Mouse (Mus musculus): ENCODE data around the gene Meis1. TPM values are rescaled to one million over a fixed set of nuclear protein-coding genes. Genes with fewer than 3 reads are reported as not detected.

The Meis1 gene
- polyA plus RNA-seq, 1 experiment from 2014 or later: 113 TPM

DNA sequence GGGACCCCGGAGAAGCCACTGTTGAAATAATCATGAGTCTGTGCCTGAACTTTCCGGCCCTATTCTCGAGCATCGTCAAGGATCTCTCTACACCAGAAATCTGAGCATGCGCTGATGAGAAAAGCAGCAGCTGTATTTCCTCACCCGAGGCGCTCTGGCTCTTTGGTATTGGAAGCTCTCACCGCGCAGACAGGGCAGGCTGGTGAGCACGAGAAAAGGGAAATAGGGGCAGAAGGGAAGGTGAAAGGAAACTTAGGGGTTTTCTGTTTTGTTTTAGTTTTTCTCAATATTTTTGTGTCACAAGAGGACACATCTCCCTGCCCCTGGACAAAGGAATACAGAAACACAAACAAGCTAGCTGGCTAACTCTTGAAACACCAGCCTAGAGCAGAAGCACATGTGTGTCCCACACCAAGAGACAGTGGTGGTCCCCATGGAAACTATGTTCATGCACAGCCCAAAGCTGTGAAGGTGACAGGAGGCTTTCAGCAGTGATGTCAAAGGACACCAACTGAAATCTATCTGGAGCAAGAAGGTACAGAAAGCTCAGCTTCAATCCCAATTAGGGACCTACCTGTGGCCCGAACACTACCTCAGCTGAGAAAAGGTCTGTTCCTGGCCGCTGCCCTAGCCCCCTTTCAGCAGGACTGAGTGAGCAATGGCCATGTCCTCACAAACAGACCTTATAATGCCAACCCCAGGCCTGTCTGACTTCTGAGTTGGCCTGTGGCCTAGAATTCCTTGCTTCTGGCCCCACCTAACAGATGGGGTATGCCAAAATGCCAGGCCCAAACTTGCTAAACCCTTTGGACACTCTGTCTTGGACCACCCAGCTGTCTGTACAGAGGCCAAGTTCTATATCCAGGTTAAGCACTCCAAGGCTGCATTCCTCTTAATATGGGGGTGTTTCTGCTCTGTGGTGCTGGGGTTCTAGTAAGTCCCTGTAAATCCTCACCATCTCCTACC, 60.7 kb downstream of the Meis1 start:
- H3K9ac ChIP-seq: no peak overlapping the region
- no peaks in the 10 kb centered on the region for H3K27me3 ChIP-seq
- H3K36me3 ChIP-seq: no peaks in the 10 kb centered on the region
- H3K4me1 ChIP-seq: peaks cover 14% of the 10 kb centered on the region; the same call in 1 of the 2 replicates
- ATAC-seq (ENCODE audit: insufficient number of reproducible peaks, insufficient read depth, low FRiP score, low TSS enrichment): no peak
- H3K4me3 ChIP-seq: no peak overlapping the region
- peak overlapping the region; percentile 13 for H3K4me2 ChIP-seq (replicated peaks)
- H3K27ac ChIP-seq: no peak overlapping the region
- H3K9me3 ChIP-seq: no peaks in the 10 kb centered on the region
- WGBS: 60% methylated on average over 12 of the region's 12 CpGs

DNA sequence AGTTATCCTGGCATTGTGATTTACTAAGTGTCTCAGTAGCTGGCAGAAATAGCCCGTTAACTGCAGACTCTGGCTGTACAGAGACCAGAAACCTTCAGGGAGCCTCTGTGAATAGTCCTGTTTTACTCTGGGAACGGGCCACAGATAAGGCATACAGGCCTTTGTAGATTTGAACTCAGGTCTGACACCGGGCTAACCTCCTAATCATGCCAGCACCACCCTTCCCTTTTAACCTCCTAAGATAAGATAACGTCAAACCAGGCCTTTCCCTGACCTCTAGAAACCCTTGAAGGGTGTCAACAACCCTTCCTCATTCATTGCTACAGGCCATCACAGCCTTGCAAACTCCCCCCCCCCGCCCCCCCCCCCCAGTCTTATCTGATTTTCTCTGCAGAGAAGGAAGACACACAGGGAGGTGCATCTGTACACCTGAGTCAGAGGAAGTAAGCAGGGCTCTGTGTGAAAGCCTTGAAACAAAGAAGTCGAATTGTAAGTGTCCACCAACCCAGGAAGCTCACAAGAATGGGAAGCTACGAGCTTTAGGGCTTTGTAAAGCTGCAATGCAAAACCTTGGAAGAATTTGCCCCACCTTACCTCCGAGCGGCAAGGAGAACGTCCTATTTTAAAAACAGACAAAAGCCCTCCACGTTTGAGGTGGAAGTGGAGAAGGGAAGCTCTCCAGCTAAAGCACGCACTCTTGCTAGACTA, 61.5 kb downstream of the Meis1 start:
- H3K4me2 ChIP-seq (replicated peaks): peak overlapping the region; percentile 13
- H3K4me1 ChIP-seq: peaks cover 8% of the 10 kb centered on the region; the same call in 1 of the 2 replicates
- no peak overlapping the region for H3K27ac ChIP-seq
- no peaks in the 10 kb centered on the region for H3K36me3 ChIP-seq
- H3K9me3 ChIP-seq: no peaks in the 10 kb centered on the region
- ATAC-seq (ENCODE audit: insufficient number of reproducible peaks, insufficient read depth, low FRiP score, low TSS enrichment): no peak
- no peaks in the 10 kb centered on the region for H3K27me3 ChIP-seq
- WGBS: 56% methylated on average over 12 of the region's 12 CpGs
- H3K4me3 ChIP-seq: no peak overlapping the region
- H3K9ac ChIP-seq: no peak overlapping the region

GRCm38 (mm10) chr11:18955969-18956368, 62.8 kb downstream of the Meis1 start:
- WGBS: 84% methylated on average over 7 of the region's 7 CpGs

GRCm38 (mm10) chr11:18954852-18955251, 63.9 kb downstream of the Meis1 start:
- Histone ChIP-seq H3K4me2 (replicated peaks) (no peak overlapping the region), H3K27ac (no peak overlapping the region), H3K4me3 (no peak overlapping the region), H3K4me1 (peaks cover 8% of the 10 kb centered on the region; the same call in 1 of the 2 replicates), H3K9ac (no peak overlapping the region), H3K36me3 (no peaks in the 10 kb centered on the region), H3K9me3 (no peaks in the 10 kb centered on the region), H3K27me3 (no peaks in the 10 kb centered on the region)
- no peak for ATAC-seq (ENCODE audit: insufficient number of reproducible peaks, insufficient read depth, low FRiP score, low TSS enrichment)
- 84% methylated on average over 2 of the region's 2 CpGs for WGBS

More at GRCm38 (mm10) chr11:18955969-18956368, 62.8 kb downstream of the Meis1 start:
- ATAC-seq (ENCODE audit: insufficient number of reproducible peaks, insufficient read depth, low FRiP score, low TSS enrichment): no peak
- no peaks in the 10 kb centered on the region for H3K27me3 ChIP-seq
- no peaks in the 10 kb centered on the region for H3K36me3 ChIP-seq
- no peak overlapping the region for H3K27ac ChIP-seq
- no peak overlapping the region for H3K4me2 ChIP-seq (replicated peaks)
- H3K9ac ChIP-seq: no peak overlapping the region
- H3K9me3 ChIP-seq: no peaks in the 10 kb centered on the region
- H3K4me3 ChIP-seq: no peak overlapping the region
- peaks cover 8% of the 10 kb centered on the region; the same call in 1 of the 2 replicates for H3K4me1 ChIP-seq

DNA sequence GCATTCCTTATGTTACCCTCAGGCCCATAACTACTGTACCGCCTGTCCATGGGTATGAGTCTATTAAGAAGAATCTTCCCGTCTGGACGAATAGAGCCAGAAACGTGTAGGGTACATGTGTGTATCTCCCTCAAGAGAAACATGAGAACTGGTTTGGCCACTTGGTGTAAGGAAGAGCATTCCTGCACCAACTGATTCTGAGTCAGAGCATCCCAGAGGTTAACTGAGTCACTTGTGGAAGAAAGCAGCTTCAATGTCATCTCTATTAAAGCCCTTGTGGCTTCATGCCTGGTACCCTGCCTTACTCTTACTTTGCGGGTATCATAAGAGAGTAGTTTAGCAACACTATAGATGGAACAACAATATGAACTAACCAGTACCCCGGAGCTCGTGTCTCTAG, 64.9 kb downstream of the Meis1 start:
- 83% methylated on average over 7 of the region's 7 CpGs for WGBS
- no peak overlapping the region for H3K4me2 ChIP-seq (replicated peaks)
- H3K4me3 ChIP-seq: no peak overlapping the region
- no peaks in the 10 kb centered on the region for H3K27me3 ChIP-seq
- no peaks in the 10 kb centered on the region for H3K9me3 ChIP-seq
- H3K4me1 ChIP-seq: peaks cover 8% of the 10 kb centered on the region; the same call in 1 of the 2 replicates
- H3K36me3 ChIP-seq: no peaks in the 10 kb centered on the region
- H3K27ac ChIP-seq: no peak overlapping the region
- no peak for ATAC-seq (ENCODE audit: insufficient number of reproducible peaks, insufficient read depth, low FRiP score, low TSS enrichment)
- H3K9ac ChIP-seq: no peak overlapping the region

DNA sequence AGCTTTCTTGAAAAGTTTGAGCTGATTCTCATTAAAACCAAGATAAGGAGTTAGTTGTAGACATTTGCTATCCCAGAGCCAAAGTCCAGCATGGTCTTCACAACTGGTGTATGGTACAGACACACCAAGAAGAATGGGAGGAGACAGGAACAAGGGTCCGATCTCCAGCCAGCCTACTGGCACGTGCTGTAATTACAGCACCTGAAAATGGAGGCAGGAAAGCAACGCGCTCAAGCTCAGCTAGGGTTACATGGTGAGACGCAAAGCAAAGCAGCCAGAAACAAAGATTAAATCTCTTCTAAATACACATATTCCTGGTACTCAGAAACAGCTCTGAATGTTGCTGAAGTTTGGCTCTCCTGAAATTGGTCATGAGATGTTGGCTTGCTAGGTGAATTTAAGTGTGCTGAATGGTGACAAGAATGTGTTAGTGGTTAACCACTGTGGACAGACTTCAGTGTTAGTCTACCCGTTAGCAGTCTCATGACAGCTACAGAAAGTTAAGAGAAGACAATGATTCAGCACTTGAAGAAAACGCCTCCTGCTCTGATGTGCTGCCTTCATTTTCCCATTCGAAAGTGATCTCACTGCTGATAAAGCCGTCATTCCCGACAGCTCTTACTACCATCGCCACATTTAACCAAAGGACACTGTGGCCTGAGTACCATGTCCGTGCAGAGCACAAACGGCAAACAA, 70.0 kb downstream of the Meis1 start:
- 83% methylated on average over 13 of the region's 13 CpGs for WGBS
- ATAC-seq (ENCODE audit: insufficient number of reproducible peaks, insufficient read depth, low FRiP score, low TSS enrichment): no peak

DNA sequence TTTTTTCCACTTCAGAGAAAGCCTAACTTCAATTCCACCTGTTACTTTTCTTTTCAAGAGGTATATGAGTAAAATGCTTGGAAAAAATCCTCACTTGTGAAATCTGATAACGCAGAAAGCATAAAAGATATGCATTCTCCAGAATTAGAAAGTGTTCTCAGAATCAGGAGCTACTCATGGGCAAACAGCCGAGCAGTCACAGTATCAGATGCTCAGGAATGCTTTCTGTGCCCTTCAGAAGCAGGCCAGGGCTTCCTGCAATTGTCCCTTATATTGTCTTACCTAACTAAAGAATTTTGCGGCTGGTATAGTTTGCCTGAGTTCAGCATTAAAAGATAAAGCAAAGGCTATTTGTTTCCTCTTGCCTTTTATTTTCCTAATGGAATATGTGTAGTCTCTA, 71.4 kb downstream of the Meis1 start:
- H3K9me3 ChIP-seq: no peaks in the 10 kb centered on the region
- H3K27ac ChIP-seq: no peak overlapping the region
- H3K9ac ChIP-seq: no peak overlapping the region
- WGBS: 64% methylated on average over 3 of the region's 3 CpGs
- H3K4me3 ChIP-seq: no peak overlapping the region
- no peaks in the 10 kb centered on the region for H3K36me3 ChIP-seq
- H3K4me1 ChIP-seq: peaks cover 25% of the 10 kb centered on the region
- H3K27me3 ChIP-seq: no peaks in the 10 kb centered on the region
- ATAC-seq (ENCODE audit: insufficient number of reproducible peaks, insufficient read depth, low FRiP score, low TSS enrichment): no peak
- no peak overlapping the region for H3K4me2 ChIP-seq (replicated peaks)

More for the DNA sequence above, 70.0 kb downstream of the Meis1 start:
- peaks cover 25% of the 10 kb centered on the region for H3K4me1 ChIP-seq
- no peaks in the 10 kb centered on the region for H3K9me3 ChIP-seq
- no peaks in the 10 kb centered on the region for H3K36me3 ChIP-seq
- H3K4me3 ChIP-seq: no peak overlapping the region
- H3K27ac ChIP-seq: no peak overlapping the region
- H3K4me2 ChIP-seq (replicated peaks): no peak overlapping the region
- H3K27me3 ChIP-seq: no peaks in the 10 kb centered on the region
- H3K9ac ChIP-seq: no peak overlapping the region

GRCm38 (mm10) chr11:18945778-18946177, 73.0 kb downstream of the Meis1 start:
- no peaks in the 10 kb centered on the region for H3K9me3 ChIP-seq
- no peaks in the 10 kb centered on the region for H3K36me3 ChIP-seq
- H3K4me2 ChIP-seq (replicated peaks): no peak overlapping the region
- no peaks in the 10 kb centered on the region for H3K27me3 ChIP-seq
- WGBS: 17% methylated on average over 3 of the region's 3 CpGs
- H3K4me1 ChIP-seq: peaks cover 25% of the 10 kb centered on the region
- no peak for ATAC-seq (ENCODE audit: insufficient number of reproducible peaks, insufficient read depth, low FRiP score, low TSS enrichment)
- peak overlapping the region; percentile 48; the same call in 1 of the 2 replicates for H3K27ac ChIP-seq
- H3K4me3 ChIP-seq: no peak overlapping the region
- H3K9ac ChIP-seq: no peak overlapping the region

DNA sequence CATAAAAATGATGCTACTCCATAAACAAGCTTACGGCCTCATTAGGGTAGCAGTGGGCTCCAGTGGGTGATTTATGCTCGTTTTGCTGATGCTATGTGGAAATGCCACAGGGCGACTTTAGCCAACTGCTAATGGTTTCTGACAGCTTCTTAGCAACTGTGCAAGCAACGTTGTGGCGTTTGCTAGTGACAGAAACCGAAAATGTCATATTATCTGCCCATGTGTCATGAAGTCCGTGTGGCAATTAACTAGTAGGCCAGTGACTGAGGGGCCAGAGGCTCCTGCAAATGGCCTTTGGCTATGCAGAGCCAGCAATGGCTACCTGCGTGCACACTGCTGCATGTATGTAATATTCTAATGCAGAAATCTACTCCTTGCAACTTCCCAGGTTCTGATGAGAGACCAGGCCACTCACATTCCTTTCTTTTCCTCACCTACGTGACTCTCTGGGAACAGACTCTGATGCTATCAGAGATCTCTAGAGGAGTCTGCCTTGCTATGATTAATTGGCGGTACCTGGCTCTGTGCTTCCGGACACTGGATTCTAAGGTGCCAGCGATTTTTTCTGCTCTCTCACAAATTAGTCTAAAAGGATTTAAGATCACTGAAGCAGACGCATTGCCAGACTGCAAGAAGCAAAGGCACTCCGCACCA, 73.7 kb downstream of the Meis1 start:
- H3K4me3 ChIP-seq: no peak overlapping the region
- H3K27me3 ChIP-seq: no peaks in the 10 kb centered on the region
- no peaks in the 10 kb centered on the region for H3K9me3 ChIP-seq
- no peaks in the 10 kb centered on the region for H3K36me3 ChIP-seq
- peak; percentile 65; the same call in 1 of the 2 replicates for ATAC-seq (ENCODE audit: insufficient number of reproducible peaks, insufficient read depth, low FRiP score, low TSS enrichment)
- peaks cover 25% of the 10 kb centered on the region for H3K4me1 ChIP-seq
- 40% methylated on average over 14 of the region's 14 CpGs for WGBS
- H3K27ac ChIP-seq: peak overlapping the region; percentile 48; the same call in 1 of the 2 replicates
- H3K4me2 ChIP-seq (replicated peaks): no peak overlapping the region
- no peak overlapping the region for H3K9ac ChIP-seq

DNA sequence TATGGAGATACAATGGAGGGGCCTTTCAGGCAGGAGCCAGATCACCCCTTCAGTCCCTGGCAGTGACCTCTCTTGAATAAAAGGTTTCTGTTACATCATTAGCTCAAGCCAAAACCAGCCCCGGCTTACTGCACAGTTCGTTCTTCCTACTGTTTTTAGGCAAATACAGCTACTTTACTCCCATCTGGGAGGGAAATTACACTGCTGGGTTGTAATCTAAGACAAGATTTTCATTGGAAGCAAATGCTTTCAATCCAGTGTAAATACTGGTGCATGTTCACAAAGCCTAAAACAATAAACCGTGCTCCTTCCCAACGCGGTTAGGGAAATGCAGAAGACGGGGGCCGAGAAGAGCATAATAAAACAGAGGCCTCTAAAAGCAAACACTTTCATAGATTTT, 74.6 kb downstream of the Meis1 start:
- Histone ChIP-seq H3K9me3 (no peaks in the 10 kb centered on the region), H3K27me3 (no peaks in the 10 kb centered on the region), H3K27ac (0 out of 2 replicates have a peak overlapping the region, but pooled peaks have one; percentile 23), H3K9ac (no peak overlapping the region), H3K4me3 (no peak overlapping the region), H3K4me1 (peaks cover 25% of the 10 kb centered on the region), H3K36me3 (no peaks in the 10 kb centered on the region), H3K4me2 (replicated peaks) (no peak overlapping the region)
- no peak for ATAC-seq (ENCODE audit: insufficient number of reproducible peaks, insufficient read depth, low FRiP score, low TSS enrichment)
- 10% methylated on average over 7 of the region's 7 CpGs for WGBS

DNA sequence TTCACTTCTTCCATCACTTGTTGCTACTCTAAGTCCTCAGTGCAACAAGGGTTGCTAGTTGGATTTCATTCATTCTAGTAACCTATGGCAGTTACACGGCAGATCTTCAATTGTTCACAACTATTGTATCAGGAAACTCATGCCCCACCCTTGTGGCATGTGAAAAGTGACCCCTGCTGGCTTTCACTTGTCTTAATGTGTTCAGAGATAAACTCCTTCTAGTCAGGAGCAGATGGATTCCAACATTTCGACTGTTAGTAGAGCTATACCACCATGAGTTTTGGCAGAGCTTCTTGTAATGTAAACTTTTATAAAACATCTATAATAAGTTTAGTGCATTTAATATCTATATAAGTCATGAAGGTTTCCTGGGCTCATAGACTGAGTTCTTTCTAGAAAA, 75.8 kb downstream of the Meis1 start:
- no peak for ATAC-seq (ENCODE audit: insufficient number of reproducible peaks, insufficient read depth, low FRiP score, low TSS enrichment)
- peaks cover 25% of the 10 kb centered on the region for H3K4me1 ChIP-seq
- H3K36me3 ChIP-seq: no peaks in the 10 kb centered on the region
- no peak overlapping the region for H3K4me2 ChIP-seq (replicated peaks)
- no peak overlapping the region for H3K9ac ChIP-seq
- no peaks in the 10 kb centered on the region for H3K9me3 ChIP-seq
- H3K27me3 ChIP-seq: no peaks in the 10 kb centered on the region
- H3K4me3 ChIP-seq: no peak overlapping the region
- WGBS: 81% methylated on average over 2 of the region's 2 CpGs
- H3K27ac ChIP-seq: no peak overlapping the region

All from embryonic facial prominence, embryonic 12.5 days (tissue).